Mouse (Mus musculus): ENCODE results near the gene Prdm16.

Prdm16 gene

DNA sequence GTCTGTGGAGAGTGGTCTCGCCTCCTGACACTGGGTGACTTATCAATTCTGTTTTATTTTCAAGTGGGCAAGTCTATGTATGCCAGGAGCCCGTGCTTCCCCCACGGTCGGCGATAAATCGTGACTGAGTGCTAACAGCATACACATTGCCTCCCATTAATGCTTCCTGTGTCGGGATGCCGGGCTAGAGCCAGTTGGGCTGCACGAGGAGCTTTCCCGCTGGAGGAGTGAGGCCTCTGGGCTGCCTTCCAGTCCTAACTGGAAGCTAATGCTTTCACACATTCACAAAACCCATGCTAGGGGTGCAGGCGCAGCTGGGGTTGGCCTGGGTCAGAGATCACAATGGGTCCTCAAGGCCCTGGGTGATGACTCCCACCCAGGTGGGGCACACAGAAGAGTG, 212.0 kb downstream of the Prdm16 start:
- no peak for DNase-seq (ENCODE audit: low spot score in 2 of 2)

GRCm38 (mm10) chr4:154422431-154422913, 214.2 kb downstream of the Prdm16 start:
- no peak for DNase-seq (ENCODE audit: low spot score in 2 of 2)

DNA sequence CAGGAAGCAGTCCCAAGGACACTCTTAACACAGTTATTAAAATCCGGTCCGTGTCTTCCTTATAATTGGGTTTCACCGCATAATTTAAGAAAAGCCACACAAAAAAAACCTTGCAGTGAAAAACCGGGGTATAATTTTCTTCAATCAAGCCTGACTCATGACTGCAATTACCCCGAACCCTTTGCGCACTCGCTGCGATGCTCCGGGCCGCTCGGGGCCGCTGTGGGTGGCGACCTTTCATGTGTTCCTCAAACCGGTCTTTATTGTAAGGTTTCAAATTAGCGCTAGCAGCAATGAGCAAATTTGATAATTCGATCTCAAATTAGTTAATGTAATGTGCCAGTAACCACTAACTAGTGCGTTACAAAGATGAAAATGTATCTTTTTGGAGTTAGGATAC, 215.9 kb downstream of the Prdm16 start:
- no peak for DNase-seq (ENCODE audit: low spot score in 2 of 2)

GRCm38 (mm10) chr4:154419766-154420165, 216.9 kb downstream of the Prdm16 start:
- no peak for DNase-seq (ENCODE audit: low spot score in 2 of 2)

- DNase-seq (ENCODE audit: low spot score in 2 of 2), result no peak
Measured at GRCm38 (mm10) chr4:154418993-154419392, 217.7 kb downstream of the Prdm16 start.

DNA sequence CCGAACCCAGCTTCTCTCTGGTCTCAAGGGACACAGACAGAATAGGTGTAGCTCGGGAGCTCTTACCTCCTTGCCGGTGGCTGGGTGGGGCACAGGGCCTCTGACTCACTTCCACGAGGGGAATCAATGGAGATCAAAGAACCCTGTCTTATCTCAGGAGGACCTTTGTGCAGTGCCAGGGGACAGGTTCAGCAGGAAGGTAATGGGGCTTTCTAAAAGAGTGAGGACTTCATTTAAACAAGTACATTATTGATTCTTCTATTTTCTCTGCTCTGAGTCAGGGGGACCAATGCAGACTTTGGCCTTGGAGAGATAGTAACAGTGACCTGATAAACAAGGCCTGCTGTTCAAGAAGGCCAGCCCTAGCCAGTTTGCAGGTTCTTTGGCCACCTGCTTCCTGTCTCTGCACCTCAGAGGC, 218.3 kb downstream of the Prdm16 start:
- DNase-seq (ENCODE audit: low spot score in 2 of 2), result no peak

DNA sequence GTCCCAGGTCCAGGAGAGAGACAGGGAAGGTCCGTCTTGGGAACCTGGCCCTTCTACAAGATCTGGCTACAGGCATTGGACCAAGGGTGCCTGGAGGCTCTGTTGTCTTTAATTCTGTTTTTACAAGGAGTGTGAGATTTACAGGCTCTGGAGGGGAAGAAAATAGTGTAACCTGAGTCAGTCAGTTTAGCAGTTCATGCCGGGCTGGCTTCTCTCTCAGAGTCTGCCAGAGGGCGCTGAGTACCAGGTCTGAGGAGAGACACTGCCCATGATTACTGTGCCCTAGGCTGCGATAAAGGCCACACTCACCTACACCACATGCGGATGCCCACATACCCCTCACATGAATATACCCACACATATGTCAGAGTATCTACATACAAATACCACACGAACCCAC, 219.9 kb downstream of the Prdm16 start:
- no peak for DNase-seq (ENCODE audit: low spot score in 2 of 2)

GRCm38 (mm10) chr4:154414885-154415284, 221.8 kb downstream of the Prdm16 start:
- no peak for DNase-seq (ENCODE audit: low spot score in 2 of 2)

- no peak for DNase-seq (ENCODE audit: low spot score in 2 of 2)
Measured at GRCm38 (mm10) chr4:154410559-154410958, 226.1 kb downstream of the Prdm16 start.

GRCm38 (mm10) chr4:154409841-154410240, 226.8 kb downstream of the Prdm16 start:
- no peak for DNase-seq (ENCODE audit: low spot score in 2 of 2)

DNA sequence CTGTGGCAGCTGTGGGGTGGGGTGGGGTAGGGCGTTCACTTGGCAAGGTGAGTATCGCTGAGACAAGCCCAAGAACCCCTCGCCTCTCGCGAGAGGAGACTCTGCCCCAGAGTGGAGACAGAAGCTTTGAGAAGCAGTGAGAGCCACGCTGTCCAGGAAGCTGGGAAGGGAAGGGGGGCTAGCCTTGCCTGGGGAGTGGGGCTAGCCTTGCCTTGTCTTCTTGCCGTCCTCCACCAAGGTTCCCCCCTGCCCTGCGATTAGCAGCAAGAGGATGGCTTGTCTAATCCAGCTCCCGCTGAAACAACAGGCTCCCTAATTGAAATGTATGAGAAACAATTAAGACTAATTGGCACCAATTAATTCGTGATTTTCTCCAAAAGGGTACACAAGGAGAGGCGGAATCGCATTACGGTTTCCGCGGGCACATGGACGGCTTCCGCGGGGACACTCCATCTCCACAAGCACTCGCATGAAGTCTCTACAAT, 227.4 kb downstream of the Prdm16 start:
- no peak for DNase-seq (ENCODE audit: low spot score in 2 of 2)

- no peak for DNase-seq (ENCODE audit: low spot score in 2 of 2)
Measured at GRCm38 (mm10) chr4:154402948-154403347, 233.7 kb downstream of the Prdm16 start.

- no peak for DNase-seq (ENCODE audit: low spot score in 2 of 2)
Measured at GRCm38 (mm10) chr4:154401982-154402932, 234.4 kb downstream of the Prdm16 start.

GRCm38 (mm10) chr4:154401379-154401778, 235.3 kb downstream of the Prdm16 start:
- DNase-seq (ENCODE audit: low spot score in 2 of 2), result no peak

- DNase-seq (ENCODE audit: low spot score in 2 of 2), result no peak
Measured at GRCm38 (mm10) chr4:154400256-154401171, 236.2 kb downstream of the Prdm16 start.

DNA sequence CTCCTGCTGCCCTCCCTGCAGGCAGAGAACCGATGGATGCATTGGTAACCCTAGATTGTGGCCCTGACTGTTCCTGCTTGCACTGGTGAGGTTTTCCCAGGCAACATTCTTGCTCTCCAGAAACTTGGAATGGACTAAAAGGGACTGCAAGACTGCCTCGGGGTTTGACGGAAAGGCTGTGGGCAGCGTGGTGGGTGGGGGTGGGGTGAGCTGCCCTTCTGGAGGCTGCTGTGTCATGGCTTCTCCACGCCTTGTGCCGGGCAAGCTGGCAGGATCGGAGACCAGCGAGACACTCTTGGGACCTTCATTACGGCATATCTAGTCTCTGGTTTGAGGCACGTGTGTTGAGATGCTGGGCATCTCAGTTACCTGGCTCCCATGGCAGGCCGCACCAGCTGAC, 237.0 kb downstream of the Prdm16 start:
- no peak for DNase-seq (ENCODE audit: low spot score in 2 of 2)

- no peak for DNase-seq (ENCODE audit: low spot score in 2 of 2)
Measured at GRCm38 (mm10) chr4:154396652-154397301, 239.9 kb downstream of the Prdm16 start.

DNA sequence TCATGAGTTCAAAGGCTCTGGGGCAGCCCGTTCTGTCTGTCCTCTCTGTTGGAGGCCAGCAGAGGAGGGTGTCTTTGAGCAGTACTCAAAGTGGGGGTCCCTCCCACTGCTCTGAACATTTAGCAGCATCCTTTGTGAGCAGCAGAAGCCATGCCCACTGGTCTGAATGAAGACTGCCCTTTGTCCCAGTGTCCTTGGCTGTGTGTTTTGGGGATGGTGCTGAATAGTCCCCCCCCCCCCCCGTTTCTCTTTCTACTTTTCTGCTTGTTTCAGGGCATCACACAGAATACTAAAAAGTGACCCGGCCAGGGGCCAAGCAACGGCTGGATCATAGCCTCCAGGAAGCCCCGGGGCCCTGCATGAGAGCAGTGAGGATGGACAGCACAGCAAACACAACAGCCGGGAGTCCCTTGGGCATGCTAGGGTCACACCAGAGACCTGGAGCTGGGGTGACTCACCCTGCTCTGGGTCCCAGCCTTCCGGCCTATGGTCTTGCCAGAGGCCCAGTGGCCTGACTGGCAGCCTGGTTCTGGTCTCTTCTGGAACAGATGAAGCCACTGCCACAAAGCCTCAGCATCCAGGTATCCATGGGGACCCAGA, 242.4 kb downstream of the Prdm16 start:
- no peak for DNase-seq (ENCODE audit: low spot score in 2 of 2)

DNA sequence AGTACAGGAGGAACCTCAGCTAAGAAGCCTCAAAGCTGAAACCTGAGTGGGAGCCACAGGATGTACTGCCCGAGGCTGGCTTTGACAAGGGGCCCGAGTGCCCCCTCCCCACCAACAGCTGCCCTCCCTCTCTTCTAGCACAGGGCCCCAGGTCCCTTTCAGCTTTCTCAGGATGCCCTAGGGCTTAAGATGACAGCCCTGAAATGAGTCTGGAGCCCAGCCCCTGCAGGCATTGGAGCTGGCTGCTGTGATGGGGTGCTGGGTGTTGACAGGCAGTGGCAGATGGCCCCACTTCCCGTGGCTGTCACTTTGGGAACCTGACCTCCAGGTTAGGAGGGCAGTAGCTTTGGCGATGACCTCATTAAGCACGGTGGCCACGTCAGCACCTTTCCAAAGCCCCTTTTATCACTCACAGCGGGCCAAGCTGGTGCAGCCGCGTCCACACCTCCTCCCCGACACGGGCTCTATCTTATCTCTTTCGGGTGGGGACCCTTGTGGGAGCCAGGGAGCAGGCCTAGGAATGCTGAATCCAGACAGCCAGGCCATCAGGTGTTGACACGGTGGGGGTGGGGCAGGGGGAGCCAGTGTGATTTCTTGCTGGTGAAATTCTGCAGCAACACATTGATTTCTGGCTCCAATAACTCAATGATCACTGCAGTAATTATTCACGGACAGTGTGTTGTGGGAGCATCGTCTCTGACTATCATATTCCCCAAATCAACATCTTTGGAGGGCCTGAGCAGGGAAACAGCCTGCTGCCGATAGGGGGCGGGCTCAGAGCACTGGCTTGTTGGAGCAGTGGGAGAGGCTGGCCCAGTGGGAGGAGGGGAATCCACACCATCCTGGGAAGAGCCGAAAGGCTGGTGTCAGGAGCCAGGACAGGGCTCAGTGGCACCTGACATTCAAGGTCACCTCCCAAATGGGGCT, 243.2 kb downstream of the Prdm16 start:
- no peak for DNase-seq (ENCODE audit: low spot score in 2 of 2)

DNA sequence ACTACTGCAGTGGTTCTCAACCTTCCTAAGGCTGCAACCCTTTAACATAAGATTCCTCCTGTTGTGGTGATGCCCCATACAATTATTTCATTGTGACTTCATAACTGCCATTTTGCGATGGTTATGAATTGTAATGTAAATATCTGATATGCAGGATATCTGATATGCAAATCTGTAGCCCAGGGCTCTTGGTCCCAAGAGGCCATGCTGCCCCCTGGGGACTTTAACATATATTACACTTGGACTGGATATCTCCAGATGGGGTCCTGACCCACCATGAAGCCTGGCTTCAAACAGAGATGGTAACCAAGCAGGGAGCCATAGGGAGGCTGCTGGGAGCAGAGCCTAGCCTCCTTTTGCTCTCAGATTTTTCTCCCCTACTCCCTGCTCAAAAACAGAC, 244.0 kb downstream of the Prdm16 start:
- no peak for DNase-seq (ENCODE audit: low spot score in 2 of 2)

Data from spleen, postnatal 14 days (tissue).